10 mouse cellular contexts compared by ENCODE assay signal in genomic region chr13:92592786-92593635, GRCm38 (mm10). TPM values are rescaled to one million over a fixed set of nuclear protein-coding genes. Genes with fewer than 3 reads are reported as not detected.
DNase-seq lines count a peak whose midpoint lies in the region; ATAC-seq and TF ChIP-seq lines count a peak whose summit lies in the region.
"Had no signal": no experiment of that assay in that cellular context is flagged by ENCODE, and none has a peak within 500 bp of the region (broad histone marks: within the 10 kb centered on the region; RNA-seq: fewer than 3 reads in every experiment).

No protein-coding gene starts in this region.

- 19% methylated on average over 12 of the region's 12 CpGs for WGBS in heart, adult 2 months
- WGBS in kidney, postnatal 0 days: 12% methylated on average over 12 of the region's 12 CpGs

- H3K27me3 ChIP-seq in heart, adult 2 months (ENCODE audit: control insufficient read depth, insufficient read depth, low read length): no peaks in the 10 kb centered on the region
- no peaks in the 10 kb centered on the region for H3K27me3 ChIP-seq in kidney, postnatal 0 days (ENCODE audit: insufficient read depth, low read length)
- H3K27me3 ChIP-seq in megakaryocyte, embryonic 14.5 days (replicated peaks): no peaks in the 10 kb centered on the region
- H3K27me3 ChIP-seq: CH12.LX; embryonic facial prominence, embryonic 12.5 days had no signal

- ATAC-seq in kidney, postnatal 0 days (replicated peaks; ENCODE audit: low FRiP score, low read depth): peak; percentile 91

- no peaks in the 10 kb centered on the region for H3K79me2 ChIP-seq in heart, adult 2 months (replicated peaks; ENCODE audit: control insufficient read depth, insufficient read depth, low read length)

- H3K4me1 ChIP-seq in heart, adult 2 months (ENCODE audit: control insufficient read depth, insufficient read depth, low read length): peaks cover 5% of the 10 kb centered on the region
- peaks cover 21% of the 10 kb centered on the region for H3K4me1 ChIP-seq in kidney, postnatal 0 days (replicated peaks; ENCODE audit: insufficient read depth, low read length)
- peaks cover 79% of the 10 kb centered on the region for H3K4me1 ChIP-seq in megakaryocyte, embryonic 14.5 days

- no peak for TF ChIP-seq CTCF in gastrocnemius, adult 2 months (IDR thresholded peaks at IDR 0.05)
- no peak for TF ChIP-seq CTCF in heart, adult 2 months (IDR thresholded peaks at IDR 0.05)
- no peak for TF ChIP-seq CTCF in kidney, postnatal 0 days (IDR thresholded peaks at IDR 0.05; ENCODE audit: low read depth)

- DNase-seq in gastrocnemius, adult 2 months: peak; percentile 20
- no peak for DNase-seq in gastrocnemius, postnatal 25 days
- peak; percentile 31 for DNase-seq in MN1 (ENCODE audit: low spot score)
- DNase-seq in heart, adult 2 months: peak; percentile 35 to 46
- peak; percentile 97 for DNase-seq in kidney, postnatal 0 days (ENCODE audit: low spot score)
- DNase-seq in testis, postnatal 14 days (ENCODE audit: low spot score): peak; percentile 56
- DNase-seq in B cell, adult 2 months: no peak

- H3K4me2 ChIP-seq in kidney, postnatal 0 days (ENCODE audit: low read length): peak overlapping the region; percentile 28; the same call in 1 of the 2 replicates
- H3K4me2 ChIP-seq: embryonic facial prominence, embryonic 12.5 days had no signal

- intact Hi-C loops in gastrocnemius, adult 2 months (cut with DNase I): no loop called here
- intact Hi-C loops in heart, adult 2 months (cut with DNase I): no loop called here

- TF ChIP-seq POLR2A in heart, adult 2 months (IDR thresholded peaks at IDR 0.05; ENCODE audit: insufficient read depth, low read depth, low read length): no peak

- H3K27ac ChIP-seq in gastrocnemius, adult 2 months: no peak overlapping the region
- no peak overlapping the region for H3K27ac ChIP-seq in heart, adult 2 months
- peak overlapping the region; percentile 66 for H3K27ac ChIP-seq in kidney, postnatal 0 days
- H3K27ac ChIP-seq: embryonic facial prominence, embryonic 12.5 days had no signal

- no peaks in the 10 kb centered on the region for H3K9me3 ChIP-seq in kidney, postnatal 0 days (replicated peaks; ENCODE audit: low read length)
- H3K9me3 ChIP-seq in megakaryocyte, embryonic 14.5 days: no peaks in the 10 kb centered on the region
- H3K9me3 ChIP-seq: embryonic facial prominence, embryonic 12.5 days had no signal

- no peaks in the 10 kb centered on the region for H3K36me3 ChIP-seq in heart, adult 2 months (ENCODE audit: control insufficient read depth, insufficient read depth, low read length)
- no peaks in the 10 kb centered on the region for H3K36me3 ChIP-seq in kidney, postnatal 0 days (ENCODE audit: insufficient read depth, low read length)
- H3K36me3 ChIP-seq in megakaryocyte, embryonic 14.5 days (replicated peaks; ENCODE audit: low read length): no peaks in the 10 kb centered on the region
- H3K36me3 ChIP-seq: embryonic facial prominence, embryonic 12.5 days had no signal

- H3K9ac ChIP-seq in heart, adult 2 months (ENCODE audit: low read depth, low read length): no peak overlapping the region
- no peak overlapping the region for H3K9ac ChIP-seq in kidney, postnatal 0 days (ENCODE audit: low read depth, low read length)
- H3K9ac ChIP-seq: embryonic facial prominence, embryonic 12.5 days had no signal

- no peak for TF ChIP-seq EP300 in heart, adult 2 months (IDR thresholded peaks at IDR 0.05; ENCODE audit: insufficient read depth, low read depth, low read length)

- no peak overlapping the region for H3K4me3 ChIP-seq in gastrocnemius, adult 2 months
- H3K4me3 ChIP-seq in heart, adult 2 months: no peak overlapping the region
- no peak overlapping the region for H3K4me3 ChIP-seq in kidney, postnatal 0 days (replicated peaks; ENCODE audit: low read depth, low read length)
- H3K4me3 ChIP-seq in megakaryocyte, embryonic 14.5 days (replicated peaks): peak overlapping the region; percentile 82
- H3K4me3 ChIP-seq: embryonic facial prominence, embryonic 12.5 days had no signal

RNA-seq across cellular contexts. Expression of gene Spz1, which starts 17.0 kb away (rescaled TPM):
- not detected for total RNA-seq in gastrocnemius, adult 2 months (2021)
- total RNA-seq in gastrocnemius, postnatal 25 days (2021): not detected
- not detected for total RNA-seq in heart, adult 2 months (2021)
- 0.23 and 0.31 TPM in 2 replicates for polyA plus RNA-seq in heart, adult 2 months (2012; rRNA removed)
- not detected in 2 replicates for polyA plus RNA-seq in kidney, postnatal 0 days (2015; fragmentation: Nextera tagmentation; extraction: Ambion mirVana)
- polyA plus RNA-seq in megakaryocyte, embryonic 14.5 days (2012; ENCODE audit: insufficient read depth, low replicate concordance): not detected in 2 replicates
- total RNA-seq: CH12.LX had no signal
- polyA plus RNA-seq: embryonic facial prominence, embryonic 12.5 days had no signal

RNA-seq across cellular contexts. Expression of gene Serinc5, which starts 17.9 kb away (rescaled TPM):
- 1 to 10 TPM; 2.5 to 4.2 TPM for total RNA-seq in gastrocnemius, adult 2 months (2021)
- total RNA-seq in gastrocnemius, postnatal 25 days (2021): 1 to 10 TPM; 5.5 to 6.5 TPM
- total RNA-seq in heart, adult 2 months (2021): 10 to 100 TPM; 12.0 to 12.4 TPM
- polyA plus RNA-seq in heart, adult 2 months (2012; rRNA removed): 10.3 and 15.3 TPM in 2 replicates
- 14.3 and 14.8 TPM in 2 replicates for polyA plus RNA-seq in kidney, postnatal 0 days (2015; fragmentation: Nextera tagmentation; extraction: Ambion mirVana)
- 1.1 and 2.0 TPM in 2 replicates for polyA plus RNA-seq in megakaryocyte, embryonic 14.5 days (2012; ENCODE audit: insufficient read depth, low replicate concordance)

Comparison
In these comparisons a context has a peak if more than half of its experiments do, and no peak if none do; other contexts are left out.
1. DNase-seq: peak in gastrocnemius, adult 2 months (single experiment), MN1 (single experiment), heart, adult 2 months (2 of 2), kidney, postnatal 0 days (single experiment) and testis, postnatal 14 days (single experiment); none in gastrocnemius, postnatal 25 days (single experiment) and B cell, adult 2 months (0 of 2).